Mouse (Mus musculus): ENCODE data around the gene Krtap6-2. TPM values are rescaled to one million over a fixed set of nuclear protein-coding genes. Genes with fewer than 3 reads are reported as not detected.

The Krtap6-2 gene
- total RNA-seq (2022): not detected

DNA sequence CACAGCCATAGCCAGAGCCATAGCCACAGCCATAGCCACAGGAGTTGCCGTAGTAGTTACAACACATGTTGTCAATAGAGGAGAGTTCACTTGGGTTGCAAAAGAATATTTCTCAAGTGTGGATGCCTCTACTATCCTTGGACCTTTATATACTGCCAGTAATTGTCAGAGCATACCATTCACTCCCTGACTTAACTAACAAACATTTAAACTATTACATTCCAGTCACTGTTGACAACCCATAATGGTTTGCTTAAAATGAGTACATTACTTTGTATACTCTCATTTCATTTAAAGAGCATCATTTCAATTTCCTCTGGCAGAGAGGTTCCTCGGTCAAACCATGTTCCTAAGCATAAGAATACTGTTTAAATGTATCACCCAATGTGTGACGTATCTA lies at the start of gene Krtap6-2:
Gene Krtap6-2, minus strand, starts transcription at position 101 of the 400 bp plus-strand sequence.
- no peak for DNase-seq (ENCODE audit: low spot score in 2 of 2)

GRCm38 (mm10) chr16:89461189-89461588 lies 41.3 kb upstream of the Krtap6-2 start:
- DNase-seq (ENCODE audit: low spot score in 2 of 2): no peak

- no peak for DNase-seq (ENCODE audit: low spot score in 2 of 2)
Measured at GRCm38 (mm10) chr16:89429586-89429985, 9.7 kb upstream of the Krtap6-2 start.

GRCm38 (mm10) chr16:89425310-89425709 lies 5.4 kb upstream of the Krtap6-2 start:
- DNase-seq (ENCODE audit: low spot score in 2 of 2): no peak

DNA sequence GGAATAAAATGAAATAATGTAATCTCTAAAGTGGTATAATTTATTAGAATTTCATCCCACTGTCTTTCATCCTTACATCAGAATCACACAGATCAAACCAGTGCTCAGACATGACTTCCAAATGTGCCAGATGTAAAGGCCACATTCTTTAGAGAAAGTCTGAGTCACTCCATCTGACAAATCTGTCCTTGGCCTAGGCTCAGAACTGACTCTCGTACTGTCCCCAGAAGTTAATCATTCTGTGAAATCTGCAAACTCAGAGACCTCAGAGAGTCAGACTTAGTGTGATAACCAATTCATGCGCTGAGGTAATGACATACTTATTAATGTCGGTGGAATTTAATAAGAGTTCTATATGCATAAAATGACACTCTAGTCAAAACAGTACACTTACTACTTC lies 3.6 kb downstream of the Krtap6-2 start:
- DNase-seq (ENCODE audit: low spot score in 2 of 2): no peak

DNA sequence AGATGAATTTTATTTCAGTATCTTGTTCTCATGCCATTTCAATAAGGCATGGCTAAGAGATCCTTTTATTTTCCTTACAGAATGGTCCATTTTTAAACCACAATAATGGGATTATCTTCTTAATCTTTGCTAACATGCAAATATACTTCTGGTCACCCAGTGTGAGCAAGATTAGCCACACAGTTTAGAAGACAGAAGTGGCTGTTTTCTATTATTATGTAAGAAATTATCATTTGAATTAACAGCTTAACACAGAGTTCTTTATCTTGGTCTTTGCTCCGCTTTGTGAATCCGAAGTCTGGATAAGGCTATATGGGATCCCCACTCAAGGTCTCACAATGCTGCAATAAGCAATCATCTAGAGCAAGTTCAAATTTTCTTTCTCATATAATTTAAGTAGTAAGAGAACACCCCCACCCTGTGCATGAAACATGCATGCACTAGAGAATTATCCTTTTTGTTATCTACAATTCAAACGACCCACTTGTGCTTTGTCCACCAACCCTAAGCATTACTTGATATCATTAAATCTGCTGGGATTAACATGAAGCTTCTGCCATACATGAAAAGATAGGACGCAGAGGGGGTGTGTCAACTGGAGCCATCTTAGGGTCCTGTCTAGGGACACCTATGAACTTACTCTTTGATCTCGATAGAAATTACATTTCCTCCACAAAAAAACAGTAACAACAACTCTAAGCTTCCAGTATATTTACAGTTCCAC lies 9.4 kb downstream of the Krtap6-2 start:
- DNase-seq (ENCODE audit: low spot score in 2 of 2): no peak

GRCm38 (mm10) chr16:89403768-89404167 lies 16.1 kb downstream of the Krtap6-2 start, which contains the start of gene Krtap21-1:
TSS of gene Krtap21-1 (minus strand) at chr16:89403868.
- no peak for DNase-seq (ENCODE audit: low spot score in 2 of 2)

GRCm38 (mm10) chr16:89372734-89373461 lies 47.0 kb downstream of the Krtap6-2 start:
- DNase-seq (ENCODE audit: low spot score in 2 of 2): no peak

Other genes starting within 250 kb of the Krtap6-2 start
- not detected for gene 1110057P08Rik, start 245.4 kb downstream of the Krtap6-2 start, total RNA-seq (2022)
- gene Krtap20-2, start 214.2 kb downstream of the Krtap6-2 start, total RNA-seq (2022): not detected
- not detected for gene Krtap21-1, start 16.2 kb downstream of the Krtap6-2 start, total RNA-seq (2022)
- gene Krtap8-1, start 67.8 kb upstream of the Krtap6-2 start, total RNA-seq (2022): not detected
- gene Krtap7-1, start 88.2 kb upstream of the Krtap6-2 start, total RNA-seq (2022): not detected
- gene Krtap11-1, start 151.1 kb upstream of the Krtap6-2 start, total RNA-seq (2022): not detected